Mouse (Mus musculus) small intestine, adult 2 months (tissue): ENCODE results near the gene Gm47995.
"Not testable (repeated sequence)": the region's sequence is repeated elsewhere in the genome, so short reads cannot be mapped to it uniquely, and the experiment has no call there.

Source experiments
- CTCF ChIP-seq: fragments of 200-500 bp; IDR thresholded peaks from 2 replicates; pipeline ENCODE4 v1.5.1; 2012; ENCODE audit warnings: low read depth, mild to moderate bottlenecking, control low read depth, inconsistent platforms, low read length, moderate library complexity, mixed read lengths; ENCODE audit not compliant: insufficient replicate concordance, insufficient read length; ENCODE audit errors: extremely low read depth
- POLR2A ChIP-seq: fragments of 200-500 bp; IDR thresholded peaks from 2 replicates; pipeline ENCODE4 v1.6.1; 2012; ENCODE audit warnings: low read depth, mild to moderate bottlenecking, control low read depth, inconsistent platforms, low read length, moderate library complexity

GRCm38 (mm10) chr1:151196690-151197089, 1.6 kb upstream of the Gm47995 start:
- not testable (repeated sequence) for TF ChIP-seq POLR2A, CTCF
